In the genomic region with DNA sequence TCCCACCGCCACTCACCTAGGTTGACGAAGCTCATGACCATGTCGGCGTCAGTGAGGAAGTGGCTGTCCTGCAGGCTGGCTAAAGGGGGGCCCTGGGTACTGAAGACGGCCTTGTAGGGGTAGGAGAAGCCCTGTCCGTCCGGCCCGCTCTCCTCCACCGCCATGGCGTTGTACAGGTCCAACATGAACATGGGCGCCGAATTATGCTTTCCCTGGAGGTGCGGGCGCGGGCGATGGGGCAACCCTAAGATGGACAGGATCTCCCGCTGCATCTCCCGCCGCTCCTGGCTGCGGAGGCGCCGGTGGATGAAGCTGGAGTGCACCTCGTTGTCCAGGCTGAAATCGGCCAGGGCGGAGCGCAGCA, we compare ENCODE assay signal across 8 mouse cellular contexts. TPM values are rescaled to one million over a fixed set of nuclear protein-coding genes. Genes with fewer than 3 reads are reported as not detected.
DNase-seq lines count a peak whose midpoint lies in the region; ATAC-seq and TF ChIP-seq lines count a peak whose summit lies in the region.

No protein-coding gene starts in this region.

- ATAC-seq in G1E (ENCODE audit: extremely low read depth, insufficient number of reproducible peaks, low FRiP score, poor library complexity, severe bottlenecking): no peak
- ATAC-seq in heart, postnatal 0 days (ENCODE audit: insufficient read depth, low read depth): no peak
- ATAC-seq in liver, embryonic 16.5 days (ENCODE audit: low read depth): no peak

- H3K36me3 ChIP-seq in heart, adult 2 months (ENCODE audit: control insufficient read depth, insufficient read depth, low read length): no peaks in the 10 kb centered on the region
- H3K36me3 ChIP-seq in G1E (replicated peaks): no peaks in the 10 kb centered on the region
- no peaks in the 10 kb centered on the region for H3K36me3 ChIP-seq in heart, postnatal 0 days (replicated peaks; ENCODE audit: control insufficient read depth, insufficient read depth, low read length)
- no peaks in the 10 kb centered on the region for H3K36me3 ChIP-seq in liver, embryonic 16.5 days (ENCODE audit: control insufficient read depth, insufficient read depth)

- no peaks in the 10 kb centered on the region for H3K4me1 ChIP-seq in heart, adult 2 months (ENCODE audit: control insufficient read depth, insufficient read depth, low read length)
- no peaks in the 10 kb centered on the region for H3K4me1 ChIP-seq in G1E (ENCODE audit: insufficient read depth, low read depth, low read length)
- peaks cover 29% of the 10 kb centered on the region for H3K4me1 ChIP-seq in heart, postnatal 0 days (ENCODE audit: control insufficient read depth, insufficient read depth)
- H3K4me1 ChIP-seq in liver, embryonic 16.5 days (ENCODE audit: control insufficient read depth, low read depth, low read length): peaks cover 4% of the 10 kb centered on the region

- under 1% methylated on average over 26 of the region's 26 CpGs for WGBS in heart, adult 2 months
- under 1% methylated on average over 26 of the region's 26 CpGs for WGBS in heart, postnatal 0 days
- under 1% methylated on average over 26 of the region's 26 CpGs for WGBS in liver, embryonic 16.5 days (ENCODE audit: insufficient replicate concordance)

- H3K27ac ChIP-seq in heart, adult 2 months: no peak overlapping the region
- peak overlapping the region; percentile 83 for H3K27ac ChIP-seq in heart, postnatal 0 days (ENCODE audit: low read depth)
- no peak overlapping the region for H3K27ac ChIP-seq in liver, embryonic 16.5 days (ENCODE audit: low read length)

- intact Hi-C loops in heart, adult 2 months (cut with DNase I): loop anchor here (2.0 kb wide), 1 partner anchor 109 kb away; no protein-coding TSS in a partner anchor
- intact Hi-C loops in left cerebral cortex, postnatal 36 days (cut with DNase I): no loop called here

- no peak for TF ChIP-seq CTCF in heart, adult 2 months (IDR thresholded peaks at IDR 0.05)
- no peak for TF ChIP-seq CTCF in G1E (IDR thresholded peaks at IDR 0.05; ENCODE audit: low read depth, low read length)
- no peak for TF ChIP-seq CTCF in heart, postnatal 0 days (IDR thresholded peaks at IDR 0.05; ENCODE audit: low read depth)

- H3K4me3 ChIP-seq in heart, adult 2 months: peak overlapping the region; percentile 49
- H3K4me3 ChIP-seq in G1E (ENCODE audit: low read depth, low read length): peak overlapping the region; percentile 11; the same call in 1 of the 2 replicates
- peak overlapping the region; percentile 65 for H3K4me3 ChIP-seq in heart, postnatal 0 days (ENCODE audit: low read depth, low read length)
- H3K4me3 ChIP-seq in liver, embryonic 16.5 days (ENCODE audit: low read depth, low read length): peak overlapping the region; percentile 54

- no peaks in the 10 kb centered on the region for H3K79me2 ChIP-seq in heart, adult 2 months (replicated peaks; ENCODE audit: control insufficient read depth, insufficient read depth, low read length)

- no peak for TF ChIP-seq EP300 in heart, adult 2 months (IDR thresholded peaks at IDR 0.05; ENCODE audit: insufficient read depth, low read depth, low read length)
- TF ChIP-seq EP300 in heart, postnatal 0 days (IDR thresholded peaks at IDR 0.05; ENCODE audit: low read depth): no peak

- peaks cover 8% of the 10 kb centered on the region for H3K27me3 ChIP-seq in heart, adult 2 months (ENCODE audit: control insufficient read depth, insufficient read depth, low read length)
- H3K27me3 ChIP-seq in G1E (ENCODE audit: insufficient read depth, low read length): no peaks in the 10 kb centered on the region
- H3K27me3 ChIP-seq in heart, postnatal 0 days (ENCODE audit: control insufficient read depth, insufficient read depth, low read length): peaks cover 57% of the 10 kb centered on the region
- H3K27me3 ChIP-seq in liver, embryonic 16.5 days (ENCODE audit: control insufficient read depth, insufficient read depth, low read depth, low read length): peaks cover 78% of the 10 kb centered on the region

- H3K9me3 ChIP-seq in G1E (replicated peaks): peaks cover 90% of the 10 kb centered on the region
- no peaks in the 10 kb centered on the region for H3K9me3 ChIP-seq in heart, postnatal 0 days (replicated peaks; ENCODE audit: control insufficient read depth, low read length)
- H3K9me3 ChIP-seq in liver, embryonic 16.5 days (replicated peaks; ENCODE audit: control insufficient read depth, low read length): no peaks in the 10 kb centered on the region

- no peak for DNase-seq in heart, adult 2 months
- no peak for DNase-seq in heart, adult 11 months
- no peak for DNase-seq in G1E (ENCODE audit: low spot score)
- DNase-seq in heart, postnatal 0 days (ENCODE audit: low spot score): no peak
- no peak for DNase-seq in embryo, embryonic 10.5 days (ENCODE audit: low spot score)
- DNase-seq in left cerebral cortex, postnatal 36 days (ENCODE audit: low spot score in 2 of 2): no peak
- DNase-seq in urinary bladder, adult 2 months (ENCODE audit: low spot score): no peak

- H3K9ac ChIP-seq in heart, adult 2 months (ENCODE audit: low read depth, low read length): no peak overlapping the region
- peak overlapping the region; percentile 66 for H3K9ac ChIP-seq in heart, postnatal 0 days (replicated peaks; ENCODE audit: low read depth, low read length)
- no peak overlapping the region for H3K9ac ChIP-seq in liver, embryonic 16.5 days (ENCODE audit: low read depth, low read length)

- no peak for TF ChIP-seq POLR2A in heart, adult 2 months (IDR thresholded peaks at IDR 0.05; ENCODE audit: insufficient read depth, low read depth, low read length)

- H3K4me2 ChIP-seq in heart, postnatal 0 days (ENCODE audit: low read depth, low read length): peak overlapping the region; percentile 93
- peak overlapping the region; percentile 55 for H3K4me2 ChIP-seq in liver, embryonic 16.5 days (ENCODE audit: low read depth, low read length)

RNA-seq across cellular contexts. Expression of gene Bmp7, which starts 0.5 kb away (rescaled TPM):
- total RNA-seq in heart, adult 2 months (2021): under 1 TPM; 0.86 to 0.94 TPM
- polyA plus RNA-seq in heart, adult 2 months (2012; rRNA removed): 1.4 and 2.1 TPM in 2 replicates
- total RNA-seq in G1E (2014; fragmentation: Nextera tagmentation) (not detected in 2 replicates), G1E (2017) (0.05 and 0.06 TPM in 2 replicates)
- polyA plus RNA-seq in G1E (2012): not detected in 2 replicates
- 51.3 and 60.3 TPM in 2 replicates for total RNA-seq in heart, postnatal 0 days (2014; rRNA removed; ENCODE audit: low replicate concordance)
- polyA plus RNA-seq in heart, postnatal 0 days (2015; fragmentation: Nextera tagmentation; extraction: Ambion mirVana): 11.8 TPM in 2 replicates
- polyA plus RNA-seq in liver, embryonic 16.5 days (2015; fragmentation: Nextera tagmentation; extraction: Ambion mirVana): 1.8 and 2.7 TPM in 2 replicates
- 10 to 100 TPM in 1 of 2 experiments, 1 to 10 TPM in 1; 9.4 to 12.7 TPM for total RNA-seq in left cerebral cortex, postnatal 36 days (2021)
- 33.2 and 35.4 TPM in 2 replicates for polyA plus RNA-seq in urinary bladder, adult 2 months (2012; rRNA removed)

RNA-seq across cellular contexts. Expression of gene Spo11, which starts 37.9 kb away (rescaled TPM):
- not detected for total RNA-seq in heart, adult 2 months (2021)
- polyA plus RNA-seq in heart, adult 2 months (2012; rRNA removed): 0.14 TPM in 1 of 2 replicates, not detected in the other
- total RNA-seq in G1E (2014; fragmentation: Nextera tagmentation) (not detected in 2 replicates), G1E (2017) (not detected in 2 replicates)
- not detected in 2 replicates for polyA plus RNA-seq in G1E (2012)
- 19.1 TPM in 1 of 2 replicates, not detected in the other for total RNA-seq in heart, postnatal 0 days (2014; rRNA removed; ENCODE audit: low replicate concordance)
- polyA plus RNA-seq in heart, postnatal 0 days (2015; fragmentation: Nextera tagmentation; extraction: Ambion mirVana): 0.18 TPM in 1 of 2 replicates, not detected in the other
- polyA plus RNA-seq in liver, embryonic 16.5 days (2015; fragmentation: Nextera tagmentation; extraction: Ambion mirVana): not detected in 2 replicates
- under 1 TPM; 0.17 to 0.70 TPM for total RNA-seq in left cerebral cortex, postnatal 36 days (2021)
- 0.31 and 0.61 TPM in 2 replicates for polyA plus RNA-seq in urinary bladder, adult 2 months (2012; rRNA removed)

Comparison
In these comparisons a context has a peak if more than half of its experiments do, and no peak if none do; other contexts are left out.
1. H3K4me3 ChIP-seq: peak in every context shown above with its lines; median percentile 65 in heart, postnatal 0 days; 54 in liver, embryonic 16.5 days; 49 in heart, adult 2 months; 11 in G1E.